Mouse (Mus musculus) retina, embryonic 14.5 days (tissue): ENCODE measurements around the gene Lpcat4.

Experiments
- DNase-seq: peaks from one replicate; pipeline ENCODE4 v3.0.0-alpha.2; 2015; ENCODE audit warnings: low spot score

Lpcat4 gene

DNA sequence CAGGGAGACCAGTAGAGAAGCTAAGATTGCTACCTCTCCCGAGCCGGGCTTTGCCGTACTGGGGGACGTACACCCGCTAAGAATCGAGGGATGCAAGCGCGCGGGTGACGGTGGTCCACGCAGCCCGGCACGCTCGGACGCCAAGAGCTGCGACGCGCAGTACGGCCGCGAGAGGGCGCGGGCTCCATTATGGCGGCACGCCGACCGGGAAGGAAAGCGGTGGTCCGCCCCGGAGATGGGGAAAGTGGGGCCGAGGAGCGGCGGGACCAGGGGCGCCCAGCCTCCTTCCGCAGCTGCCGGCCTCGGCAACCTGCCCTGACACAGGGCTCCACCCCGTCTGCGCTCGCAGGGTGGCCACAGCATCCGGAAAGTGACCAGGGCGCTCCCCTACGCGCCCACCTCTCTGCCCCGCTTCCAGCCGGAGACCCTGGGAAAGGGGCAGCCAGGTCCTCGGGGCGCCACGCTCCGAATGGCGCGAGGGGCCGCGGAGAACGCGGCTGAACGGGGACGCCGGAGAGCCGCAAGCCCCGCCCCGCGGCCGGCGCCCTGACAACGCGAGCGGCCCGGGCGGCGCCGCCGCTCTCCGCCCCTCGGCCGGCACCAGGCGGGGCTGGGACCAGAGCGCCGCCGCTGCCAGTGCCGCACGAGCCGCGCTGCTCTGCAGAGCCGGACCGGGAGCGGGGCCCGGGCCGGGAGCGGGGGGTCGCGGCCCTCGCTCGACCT lies at the start of gene Lpcat4:
Gene Lpcat4 (plus strand): TSS at position 257 of the 723 bp plus-strand sequence.
- DNase-seq = peak; percentile 94

- peak; percentile 86 for DNase-seq
Measured at GRCm38 (mm10) chr2:112196859-112197258, 42.4 kb upstream of the Lpcat4 start.

DNA sequence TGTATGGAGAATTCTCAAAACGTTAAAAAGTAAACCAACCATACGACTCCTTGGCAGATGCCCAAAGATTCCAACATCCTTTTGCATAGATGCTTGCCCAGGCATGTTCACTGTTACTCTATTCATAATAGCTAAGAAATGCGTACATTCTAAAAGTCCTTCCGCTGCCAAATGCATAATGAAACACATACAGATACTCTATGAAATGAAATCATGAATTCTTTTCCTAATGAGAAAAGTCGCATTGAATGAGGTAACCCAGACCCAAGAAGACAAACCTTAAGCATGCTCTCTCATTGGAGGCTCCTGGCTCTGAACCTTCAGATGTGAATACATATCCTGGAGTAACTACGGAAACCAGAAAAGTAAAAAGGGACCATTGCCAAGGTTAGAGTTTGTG lies 36.2 kb upstream of the Lpcat4 start:
- DNase-seq = no peak

- no peak for DNase-seq
Measured at GRCm38 (mm10) chr2:112210142-112210541, 29.1 kb upstream of the Lpcat4 start.

DNA sequence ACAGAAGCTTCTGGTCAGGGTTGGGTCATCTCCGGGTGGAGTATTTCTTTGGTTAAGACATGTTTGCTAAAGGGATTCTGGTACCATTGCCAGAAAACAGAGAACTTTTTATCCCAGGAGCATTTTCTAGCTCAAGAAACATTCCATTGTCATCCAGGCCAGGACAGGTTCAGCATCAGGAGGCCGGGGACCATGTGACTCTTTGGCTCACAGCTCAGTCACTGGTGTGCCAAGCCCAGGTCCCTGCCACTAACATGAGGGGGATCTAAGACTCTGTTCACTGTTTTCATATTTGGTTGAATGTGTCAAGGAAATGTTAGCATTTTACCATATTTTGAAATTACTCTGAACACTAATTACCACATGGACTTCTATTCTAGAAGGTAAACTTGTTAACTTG lies 28.6 kb upstream of the Lpcat4 start:
- no peak for DNase-seq

DNA sequence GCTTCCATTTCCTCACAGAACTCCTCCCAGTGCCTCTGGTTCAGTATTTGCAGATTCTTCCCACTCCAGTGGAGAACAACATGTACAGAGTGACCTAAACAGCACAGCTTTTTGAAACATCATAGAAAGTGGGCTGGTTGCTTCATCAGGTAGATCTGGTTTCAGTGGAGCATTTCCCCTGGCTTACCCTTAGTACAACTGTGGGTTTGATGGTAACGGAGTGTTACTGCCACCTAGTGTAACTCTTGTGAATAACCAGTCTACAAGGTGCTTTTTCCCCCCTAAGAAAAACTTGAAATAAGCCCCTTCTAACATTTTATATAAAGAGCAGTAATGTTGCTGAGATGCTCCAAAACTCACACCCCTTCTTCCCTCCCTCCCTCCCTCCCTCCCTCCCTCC lies 23.3 kb upstream of the Lpcat4 start:
- peak; percentile 79 for DNase-seq

DNA sequence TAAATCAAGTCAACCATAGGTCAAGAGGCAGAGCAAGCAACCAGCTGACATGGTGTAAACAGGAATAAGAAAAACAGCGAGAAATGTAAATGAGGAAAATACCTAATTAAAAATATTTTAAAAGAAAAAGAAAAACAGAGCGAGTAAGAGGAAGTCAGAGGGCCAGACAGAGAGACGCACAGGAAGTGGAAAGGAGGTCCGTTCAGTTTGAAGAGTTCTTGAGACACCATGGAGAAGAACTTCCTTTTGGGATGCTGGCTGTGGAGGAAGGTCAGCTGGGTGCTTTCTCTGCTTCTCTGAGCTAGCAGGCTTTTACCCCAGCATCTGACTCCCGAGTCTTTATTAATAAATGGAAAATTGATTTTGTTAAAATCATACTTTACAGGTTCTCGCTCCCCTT lies 21.7 kb upstream of the Lpcat4 start:
- DNase-seq = no peak

DNA sequence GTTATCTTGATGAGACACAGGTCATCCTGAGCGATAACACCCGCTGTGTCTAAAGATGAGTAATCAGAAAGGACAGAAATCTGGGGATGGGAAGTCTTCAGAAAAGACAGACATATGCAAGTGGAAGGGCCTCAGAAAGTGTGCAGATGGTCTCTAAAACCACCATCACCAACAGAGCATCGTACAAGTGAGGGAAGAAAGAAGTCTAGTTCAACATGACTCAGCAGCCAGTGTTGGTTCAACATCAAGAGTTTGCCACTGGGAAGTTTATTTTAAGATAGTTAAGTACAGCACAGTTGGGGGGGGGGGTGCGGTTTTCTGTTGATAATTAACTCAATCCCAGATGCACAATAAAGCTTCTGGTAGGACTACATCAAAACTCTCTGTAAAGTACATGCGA lies 18.4 kb upstream of the Lpcat4 start:
- DNase-seq = no peak

- DNase-seq = no peak
Measured at GRCm38 (mm10) chr2:112222607-112223006, 16.7 kb upstream of the Lpcat4 start.

- no peak for DNase-seq
Measured at GRCm38 (mm10) chr2:112224356-112224755, 14.9 kb upstream of the Lpcat4 start.

GRCm38 (mm10) chr2:112232623-112233022 lies 6.6 kb upstream of the Lpcat4 start:
- DNase-seq = no peak

DNA sequence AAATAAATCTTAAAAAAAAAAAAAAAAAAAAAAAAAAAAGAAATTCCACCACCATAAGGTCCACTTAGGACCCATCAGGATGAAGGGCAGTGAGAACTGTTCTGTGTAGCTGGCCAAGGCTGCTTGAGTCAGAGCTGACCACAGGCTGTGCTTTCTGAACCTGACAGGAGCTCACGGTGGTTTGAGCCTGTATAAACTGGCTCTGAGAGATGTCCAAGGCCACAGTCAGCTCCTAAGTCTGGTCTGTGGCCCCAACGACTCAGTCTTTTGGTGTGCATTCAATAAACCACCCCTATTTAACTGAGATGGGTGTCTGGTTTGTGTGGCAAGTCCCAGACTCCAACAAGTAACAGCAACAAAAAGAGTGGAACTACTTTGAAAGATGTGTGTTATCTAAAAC lies 2.6 kb upstream of the Lpcat4 start:
- DNase-seq = no peak

DNA sequence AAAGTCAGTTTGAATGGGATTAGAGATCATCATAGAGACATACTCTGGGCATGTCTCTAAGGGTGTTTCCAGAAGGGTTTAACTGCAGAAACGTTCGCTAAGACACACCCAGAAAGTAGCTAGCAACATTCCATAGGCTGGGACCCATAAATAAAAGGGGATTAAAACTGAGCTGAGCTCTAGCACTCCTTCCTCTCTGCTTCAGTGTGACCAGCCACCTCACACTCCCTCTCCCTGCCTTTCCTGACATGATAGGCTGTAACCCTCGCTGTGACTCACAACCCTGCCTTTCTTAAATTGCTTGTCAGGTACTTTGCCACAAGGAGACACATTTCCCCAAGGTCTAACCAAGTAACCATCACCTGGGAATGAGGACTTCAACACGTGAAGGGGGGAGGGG lies 1.3 kb upstream of the Lpcat4 start:
- DNase-seq = peak; percentile 11

GRCm38 (mm10) chr2:112239935-112240721 lies 860 bp downstream of the Lpcat4 start:
- peak; percentile 57 for DNase-seq

DNA sequence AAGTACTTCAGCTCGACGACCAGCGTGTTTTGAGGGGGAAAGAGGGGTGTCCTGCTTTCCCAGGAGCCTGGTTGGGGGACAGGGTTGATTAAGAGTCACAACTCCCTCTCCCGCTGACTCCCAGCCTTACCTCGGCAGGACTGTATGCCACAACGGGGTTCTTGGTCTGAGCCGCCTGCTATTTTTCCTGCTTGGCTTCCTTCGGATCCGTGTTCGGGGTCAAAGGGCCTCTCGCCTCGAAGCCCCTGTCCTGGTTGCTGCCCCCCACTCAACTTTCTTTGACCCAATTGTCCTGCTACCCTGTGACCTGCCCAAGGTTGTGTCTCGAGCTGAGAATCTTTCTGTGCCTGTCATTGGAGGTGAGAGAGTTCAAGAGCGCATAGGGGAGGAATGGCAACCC lies 2.5 kb downstream of the Lpcat4 start:
- no peak for DNase-seq

GRCm38 (mm10) chr2:112245307-112245706 lies 6.0 kb downstream of the Lpcat4 start:
- DNase-seq = no peak

DNA sequence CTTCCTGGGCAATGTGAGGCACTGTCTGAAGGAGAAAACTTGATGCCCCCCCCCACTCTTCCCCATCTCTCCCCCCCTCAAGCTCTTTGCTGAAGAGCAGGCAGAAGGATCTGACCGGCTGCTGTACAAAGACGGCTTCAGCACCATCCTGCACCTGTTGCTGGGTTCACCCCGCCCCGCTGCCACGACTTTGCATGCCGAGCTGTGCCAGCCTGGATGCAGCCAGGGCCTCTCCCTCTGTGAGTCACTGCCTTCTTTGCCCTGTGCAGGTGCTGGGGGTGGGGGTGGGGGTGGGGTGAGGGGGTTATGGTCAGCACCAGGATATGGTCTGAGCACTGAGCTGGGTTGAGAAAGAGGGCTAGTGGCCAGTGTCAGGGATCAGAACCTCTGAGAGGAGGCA lies 6.9 kb downstream of the Lpcat4 start:
- no peak for DNase-seq

DNA sequence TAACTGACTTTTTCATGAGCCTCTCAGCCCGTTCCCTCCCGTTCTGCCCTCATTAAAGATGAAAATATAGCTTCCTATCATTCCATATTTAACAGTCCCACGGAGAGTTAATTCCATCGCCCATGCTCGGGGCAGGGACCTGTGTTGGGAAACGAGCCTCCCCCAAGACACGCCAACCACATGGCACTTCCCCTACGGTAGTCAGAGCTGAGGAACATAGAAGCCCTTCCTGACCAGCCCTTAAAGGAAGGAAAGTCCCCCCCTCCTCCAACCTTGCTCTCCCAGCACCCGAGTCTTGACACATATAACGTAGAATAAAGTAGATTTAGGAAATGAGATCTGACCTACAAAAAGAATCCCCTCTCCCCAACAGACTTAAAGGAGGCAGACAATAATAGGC lies 8.1 kb downstream of the Lpcat4 start:
- DNase-seq = no peak

GRCm38 (mm10) chr2:112249780-112250453 lies 10.6 kb downstream of the Lpcat4 start:
- DNase-seq = no peak

- no peak for DNase-seq
Measured at GRCm38 (mm10) chr2:112254675-112255515, 15.6 kb downstream of the Lpcat4 start.

GRCm38 (mm10) chr2:112259241-112259962 lies 20.1 kb downstream of the Lpcat4 start, which contains the start of gene Nutm1:
TSS of gene Nutm1 (minus strand) at chr2:112259291.
- no peak for DNase-seq
